Mouse (Mus musculus): ENCODE results near the gene Olfr1354. TPM values are rescaled to one million over a fixed set of nuclear protein-coding genes. Genes with fewer than 3 reads are reported as not detected.
"Not testable (repeated sequence)": the region's sequence is repeated elsewhere in the genome, so short reads cannot be mapped to it uniquely, and the experiment has no call there.

The Olfr1354 gene
- polyA plus RNA-seq (2016; fragmentation: Nextera tagmentation; extraction: Ambion mirVana): not detected in 2 replicates

DNA sequence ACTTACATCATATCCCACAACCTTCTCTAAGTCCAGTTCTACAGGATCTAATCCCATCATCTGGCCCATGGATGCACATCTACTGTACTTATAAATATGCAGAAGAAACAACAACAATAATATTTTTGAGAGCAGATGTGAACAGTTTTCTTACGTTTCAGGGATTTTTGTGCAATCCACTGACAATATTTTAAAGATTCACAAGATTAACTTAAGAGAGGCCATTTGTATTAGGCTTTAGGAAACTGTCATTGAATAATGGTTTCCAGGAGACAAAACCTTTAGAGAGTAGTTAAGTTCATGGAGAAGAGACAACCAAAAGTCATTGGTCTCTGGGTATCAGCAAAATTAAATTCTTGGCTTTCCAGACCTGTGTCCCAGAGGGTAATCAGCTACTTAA lies at the start of gene Olfr1354:
Olfr1354 (plus strand) TSS at position 301 of the 400 bp plus-strand sequence.
- H3K4me1 ChIP-seq; H3K36me3 ChIP-seq; H3K9me3 ChIP-seq (replicated peaks); H3K4me3 ChIP-seq; H3K27ac ChIP-seq (replicated peaks); H3K27me3 ChIP-seq (ENCODE audit: low read depth, poor library complexity, severe bottlenecking); DNase-seq (ENCODE audit: low spot score): not testable (repeated sequence)
- WGBS: 81% methylated on average over 1 of the region's 1 CpGs

DNA sequence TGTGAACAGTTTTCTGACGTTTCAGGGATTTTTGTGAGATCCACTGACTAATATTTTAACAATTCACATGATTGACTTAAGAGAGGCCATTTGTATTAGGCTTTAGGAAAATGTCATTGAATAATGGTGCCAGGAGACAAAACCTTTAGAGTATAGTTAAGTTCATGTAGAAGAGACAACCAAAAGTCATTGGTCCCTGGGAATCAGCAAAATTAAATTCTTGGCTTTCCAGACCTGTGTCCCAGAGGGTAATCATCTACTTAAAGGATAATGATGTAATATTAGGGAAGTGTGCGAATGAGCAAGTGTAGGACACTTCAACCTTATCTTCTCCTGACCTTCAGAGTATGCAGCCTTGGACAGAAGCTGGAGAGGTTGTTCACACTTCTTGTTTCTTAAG lies 37.7 kb upstream of the Olfr1354 start, which contains the start of gene Olfr1355:
Olfr1355 (plus strand) TSS at position 301 of the 400 bp plus-strand sequence.
- Histone ChIP-seq H3K4me3 (no peak within 1 kb of the TSS), H3K4me1 (no peaks in the 10 kb centered on the region), H3K27me3 (ENCODE audit: low read depth, poor library complexity, severe bottlenecking) (no peaks in the 10 kb centered on the region), H3K36me3 (no peaks in the 10 kb centered on the region), H3K9me3 (replicated peaks) (peaks cover 9% of the 10 kb centered on the region; the same call in 1 of the 2 replicates), H3K27ac (replicated peaks) (no peak within 1 kb of the TSS)
- no peak for DNase-seq (ENCODE audit: low spot score)
- WGBS: 79% methylated on average over 2 of the region's 2 CpGs

DNA sequence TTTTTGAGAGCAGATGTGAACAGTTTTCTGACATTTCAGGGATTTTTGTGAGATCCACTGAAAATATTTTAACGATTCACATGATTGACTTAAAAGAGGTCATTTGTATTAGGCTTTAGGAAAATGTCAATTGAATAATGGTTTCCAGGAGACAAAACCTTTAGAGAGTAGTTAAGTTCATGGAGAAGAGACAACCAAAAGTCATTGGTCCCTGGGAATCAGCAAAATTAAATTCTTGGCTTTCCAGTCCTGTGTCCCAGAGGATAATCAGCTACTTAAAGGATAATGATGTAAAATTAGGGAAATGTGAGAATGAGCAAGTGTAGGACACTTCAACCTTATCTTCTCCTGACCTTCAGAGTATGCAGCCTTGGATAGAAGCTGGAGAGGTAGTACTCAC lies 37.4 kb downstream of the Olfr1354 start, which contains the start of gene Olfr8:
Olfr8 (plus strand) TSS at position 301 of the 400 bp plus-strand sequence.
- WGBS: 94% methylated on average over 1 of the region's 1 CpGs
- DNase-seq (ENCODE audit: low spot score); H3K9me3 ChIP-seq (replicated peaks); H3K4me1 ChIP-seq; H3K36me3 ChIP-seq; H3K4me3 ChIP-seq; H3K27me3 ChIP-seq (ENCODE audit: low read depth, poor library complexity, severe bottlenecking); H3K27ac ChIP-seq (replicated peaks): not testable (repeated sequence)

DNA sequence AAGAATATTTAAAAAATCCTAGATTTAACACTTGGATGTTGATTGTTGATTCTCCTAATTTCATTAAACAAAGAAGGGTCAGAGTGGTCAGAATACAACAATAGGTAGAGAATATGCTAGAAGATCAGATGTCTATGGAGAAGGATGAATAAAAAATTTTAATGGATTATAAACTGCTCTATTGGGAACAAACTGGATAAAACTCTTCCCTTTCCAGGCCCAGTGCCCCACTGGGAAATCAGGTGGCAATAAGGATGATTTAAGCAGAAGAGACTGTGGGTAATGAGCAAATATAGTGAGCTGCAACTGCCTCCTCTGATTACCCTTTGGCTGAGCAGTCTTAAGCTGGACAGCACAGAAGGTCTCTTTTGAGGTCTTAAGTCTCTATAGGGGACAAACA lies 50.0 kb downstream of the Olfr1354 start, which contains the start of gene Olfr1353:
Olfr1353 (plus strand) TSS at position 301 of the 400 bp plus-strand sequence.
- H3K9me3 ChIP-seq (replicated peaks); DNase-seq (ENCODE audit: low spot score); H3K36me3 ChIP-seq; H3K27me3 ChIP-seq (ENCODE audit: low read depth, poor library complexity, severe bottlenecking); H3K4me3 ChIP-seq; H3K4me1 ChIP-seq; H3K27ac ChIP-seq (replicated peaks): not testable (repeated sequence)

Other genes with a start within 250 kb of the Olfr1354 start
- gene Casp14, start 194.9 kb upstream of the Olfr1354 start, polyA plus RNA-seq (2016; fragmentation: Nextera tagmentation; extraction: Ambion mirVana): not detected in 2 replicates
- gene Ccdc105, start 160.1 kb upstream of the Olfr1354 start, polyA plus RNA-seq (2016; fragmentation: Nextera tagmentation; extraction: Ambion mirVana): not detected in 2 replicates
- 1.7 and 2.0 TPM in 2 replicates for gene Slc1a6, start 132.7 kb upstream of the Olfr1354 start, polyA plus RNA-seq (2016; fragmentation: Nextera tagmentation; extraction: Ambion mirVana)
- gene Olfr1356, start 61.0 kb upstream of the Olfr1354 start, polyA plus RNA-seq (2016; fragmentation: Nextera tagmentation; extraction: Ambion mirVana): not detected in 2 replicates
- gene Olfr1355, start 37.6 kb upstream of the Olfr1354 start, polyA plus RNA-seq (2016; fragmentation: Nextera tagmentation; extraction: Ambion mirVana): not detected in 2 replicates
- gene Olfr8, start 37.5 kb downstream of the Olfr1354 start, polyA plus RNA-seq (2016; fragmentation: Nextera tagmentation; extraction: Ambion mirVana): not detected in 2 replicates
- gene Olfr1353, start 50.1 kb downstream of the Olfr1354 start, polyA plus RNA-seq (2016; fragmentation: Nextera tagmentation; extraction: Ambion mirVana): not detected in 2 replicates
- not detected in 2 replicates for gene Olfr1352, start 67.9 kb downstream of the Olfr1354 start, polyA plus RNA-seq (2016; fragmentation: Nextera tagmentation; extraction: Ambion mirVana)
- gene Olfr1351, start 99.3 kb downstream of the Olfr1354 start, polyA plus RNA-seq (2016; fragmentation: Nextera tagmentation; extraction: Ambion mirVana): not detected in 2 replicates
- 0.07 and 0.19 TPM in 2 replicates for gene Olfr57, start 115.6 kb downstream of the Olfr1354 start, polyA plus RNA-seq (2016; fragmentation: Nextera tagmentation; extraction: Ambion mirVana)
- 29.1 and 35.7 TPM in 2 replicates for gene 2610008E11Rik, start 184.4 kb downstream of the Olfr1354 start, polyA plus RNA-seq (2016; fragmentation: Nextera tagmentation; extraction: Ambion mirVana)
- gene Vmn2r80, start 235.6 kb downstream of the Olfr1354 start, polyA plus RNA-seq (2016; fragmentation: Nextera tagmentation; extraction: Ambion mirVana): not detected in 2 replicates